Mouse (Mus musculus): ENCODE results near the gene Tmed1. TPM values are rescaled to one million over a fixed set of nuclear protein-coding genes. Genes with fewer than 3 reads are reported as not detected.
"Not testable (repeated sequence)": the region's sequence is repeated elsewhere in the genome, so short reads cannot be mapped to it uniquely, and the experiment has no call there.

Tmed1 gene
- total RNA-seq (2021) (10 to 100 TPM; 22.6 to 36.6 TPM), polyA plus RNA-seq (2012; rRNA removed) (34.9 and 36.4 TPM in 2 replicates)
- long read RNA-seq, transcript Tmed1-201 (4 exons, 1,378 nt): major isoform, 65 of 73 reads
- long read RNA-seq, partial matches to known transcripts: 3 of 73 reads
- long read RNA-seq, other reads (novel, unspliced or antisense): 4 of 73 reads

DNA sequence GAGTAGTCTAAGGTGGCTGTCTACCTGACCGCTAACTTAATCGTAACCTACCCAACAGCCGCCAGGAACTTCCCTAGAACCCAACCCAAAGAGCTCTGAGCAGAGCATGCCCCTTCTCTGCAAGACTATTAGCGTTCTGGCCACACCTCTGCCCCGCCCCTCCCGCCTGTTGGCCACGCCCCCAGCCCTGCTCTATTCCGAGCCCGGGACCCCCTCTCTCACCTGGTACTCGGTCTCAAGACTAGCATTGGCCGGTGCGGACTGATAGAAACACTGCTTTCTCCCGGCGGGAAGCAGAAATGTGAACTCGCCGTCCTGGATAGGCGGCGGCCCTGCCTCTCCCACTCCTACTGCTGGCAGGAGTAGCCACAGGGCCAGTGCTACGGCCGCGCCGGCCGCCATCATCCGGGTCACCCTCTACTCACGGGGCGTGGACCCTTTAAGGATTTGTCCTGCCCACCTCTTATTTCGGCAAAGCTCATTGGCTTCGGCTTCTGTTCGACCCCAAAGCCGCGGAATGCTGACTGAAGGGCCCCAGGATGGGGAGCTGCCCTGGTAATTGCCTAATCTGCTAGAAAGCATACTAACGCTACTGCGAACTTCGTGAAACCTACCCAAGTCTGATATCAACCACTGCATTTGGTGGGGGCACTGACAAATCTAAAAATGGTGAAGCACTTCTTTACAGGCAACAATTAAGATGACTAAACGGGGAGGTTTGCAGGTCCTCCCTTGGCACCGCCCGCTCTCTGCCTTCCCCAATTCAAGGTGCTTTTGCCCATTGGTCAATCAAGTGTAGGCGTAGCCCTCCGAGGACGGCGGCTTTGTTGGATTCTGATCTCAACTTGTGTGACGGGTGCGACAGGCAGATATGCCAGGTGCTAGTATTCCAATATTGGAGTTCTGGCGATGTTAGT lies at the start of gene Tmed1:
Gene Tmed1 (minus strand): TSS at position 481 of the 917 bp plus-strand sequence.
- DNase-seq: peak; percentile 96

DNA sequence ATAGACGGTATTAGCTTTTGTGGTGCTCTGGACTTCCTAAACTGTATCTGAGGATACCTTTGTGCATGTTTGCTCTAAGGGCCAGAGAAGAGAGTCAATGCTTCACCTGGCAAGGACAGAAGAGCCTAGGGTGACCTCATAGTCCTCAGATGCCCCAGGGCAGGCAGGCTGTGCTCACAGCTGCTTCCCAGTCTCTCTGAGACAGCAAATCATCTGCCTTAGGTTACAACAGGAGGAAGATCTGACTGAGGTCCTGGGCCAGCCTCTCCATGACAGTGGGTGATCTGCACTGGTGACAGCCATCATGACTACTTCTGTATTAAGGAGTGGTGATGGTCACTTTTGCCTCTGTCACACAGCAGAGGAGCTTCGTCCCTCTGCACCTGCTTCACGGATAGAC lies 49.1 kb upstream of the Tmed1 start:
- no peak for DNase-seq

DNA sequence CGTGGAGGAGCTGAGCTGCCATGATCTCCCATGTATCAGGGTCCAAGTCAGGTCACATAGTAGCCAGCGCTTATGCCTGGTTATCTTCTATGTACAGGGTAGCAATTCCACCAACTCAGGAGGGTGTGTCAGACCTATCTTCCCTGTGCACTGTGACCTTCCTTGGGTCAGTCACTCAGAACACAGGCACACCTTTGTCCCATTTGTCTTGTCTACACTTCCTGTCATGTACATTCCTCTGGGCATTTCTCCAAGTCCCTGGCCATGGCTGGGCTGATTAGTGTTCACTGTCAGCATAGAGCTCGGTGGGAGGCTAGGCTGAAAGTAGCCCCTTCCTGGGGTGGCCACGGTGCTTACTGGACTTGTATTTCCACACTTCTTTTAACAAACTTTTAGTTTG lies 48.3 kb upstream of the Tmed1 start:
- peak; percentile 47 for DNase-seq

DNA sequence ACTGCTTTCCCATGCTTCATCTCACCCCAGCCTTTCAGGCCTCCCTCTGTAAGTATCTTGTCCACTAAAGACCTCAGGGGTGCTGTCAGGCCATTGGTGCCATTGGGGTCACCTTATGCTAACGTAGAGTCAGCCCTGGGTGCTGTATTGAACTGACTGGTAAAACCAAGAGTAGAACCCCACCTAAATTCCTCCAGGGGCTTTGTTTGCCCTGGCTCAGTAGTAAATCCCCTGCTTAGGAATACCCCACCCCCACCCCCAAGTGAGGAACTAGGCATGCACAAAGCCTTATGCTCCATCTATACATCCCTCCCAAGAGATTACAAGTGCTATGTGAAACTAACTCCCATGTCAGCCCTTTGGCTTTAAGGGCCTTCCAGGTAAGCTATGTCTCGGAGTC lies 47.5 kb upstream of the Tmed1 start:
- DNase-seq: no peak

DNA sequence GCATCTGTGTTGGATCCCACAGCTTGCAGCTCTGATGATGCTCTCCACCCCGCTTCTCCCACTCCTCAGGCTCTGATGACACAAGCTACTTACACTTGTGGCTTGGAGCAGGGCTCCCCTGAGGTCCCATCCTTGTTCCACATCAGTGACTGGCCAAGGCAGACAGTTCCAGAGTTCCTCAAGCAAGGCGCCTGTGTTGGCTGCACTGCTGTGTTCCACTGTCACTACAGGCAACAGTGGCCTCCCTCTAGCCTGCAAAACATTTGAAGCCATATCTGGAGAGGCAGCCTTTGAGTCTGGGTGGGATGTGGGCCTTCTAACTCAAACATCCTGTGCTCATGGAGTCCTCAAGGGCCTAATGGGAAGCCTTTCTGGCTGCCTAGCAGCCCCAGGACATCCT lies 46.9 kb upstream of the Tmed1 start:
- no peak for DNase-seq

DNA sequence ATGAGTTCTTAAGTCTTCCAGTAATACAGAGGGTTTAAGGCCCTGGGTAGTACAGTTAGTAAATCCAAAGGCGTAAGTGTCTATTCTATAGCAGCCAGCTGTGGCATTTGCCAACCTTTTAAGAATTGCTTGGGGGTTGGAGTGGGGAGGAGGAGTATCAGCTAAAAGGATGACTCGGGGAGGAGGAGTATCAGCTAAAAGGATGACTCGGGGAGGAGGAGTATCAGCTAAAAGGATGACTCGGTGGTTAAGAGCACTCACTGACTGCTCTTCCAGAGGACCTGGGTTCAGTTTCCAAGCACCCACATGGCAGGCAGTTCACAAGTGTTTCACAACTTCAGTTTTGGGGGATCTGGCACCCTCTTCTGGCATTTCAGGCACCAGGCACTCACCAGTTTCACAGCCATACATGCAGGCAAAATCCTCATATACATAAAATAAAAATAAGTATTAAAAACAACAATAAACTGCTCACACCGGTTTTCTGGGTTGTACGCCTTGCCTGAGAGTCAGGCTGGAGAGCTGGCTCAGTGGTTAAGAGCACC lies 45.2 kb upstream of the Tmed1 start:
- DNase-seq: no peak

DNA sequence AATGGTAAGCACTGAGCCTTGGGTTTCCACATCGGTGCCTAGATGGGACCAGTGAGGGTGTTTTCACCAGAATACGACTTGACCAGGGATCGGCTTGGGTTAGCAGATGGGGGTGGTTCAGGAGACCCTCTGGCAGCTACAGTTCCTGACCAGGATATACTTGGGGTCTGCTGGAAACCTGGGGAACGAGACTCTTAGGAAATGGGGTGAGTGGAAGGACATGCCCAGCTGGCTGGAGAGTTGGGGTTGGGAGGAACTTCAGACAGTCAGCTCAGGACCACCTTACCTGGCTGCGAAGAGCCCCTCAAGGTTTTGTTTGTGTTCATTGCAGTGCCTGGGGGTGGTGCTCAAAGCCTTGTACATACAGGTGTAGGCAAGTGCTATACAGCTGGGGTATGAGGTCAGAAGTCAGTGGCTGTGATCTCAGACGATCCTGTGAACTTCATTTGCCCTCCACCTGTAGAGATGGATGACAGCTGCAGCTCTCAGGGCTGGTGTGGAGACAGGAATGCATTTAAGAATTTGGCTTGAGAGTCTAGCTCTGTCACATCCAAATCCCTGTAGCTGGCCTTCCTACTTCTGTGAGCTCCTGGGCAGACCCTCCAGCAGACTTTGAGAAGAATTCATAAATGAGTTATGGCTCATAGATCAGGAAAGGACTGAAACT lies 43.7 kb upstream of the Tmed1 start:
- no peak for DNase-seq

DNA sequence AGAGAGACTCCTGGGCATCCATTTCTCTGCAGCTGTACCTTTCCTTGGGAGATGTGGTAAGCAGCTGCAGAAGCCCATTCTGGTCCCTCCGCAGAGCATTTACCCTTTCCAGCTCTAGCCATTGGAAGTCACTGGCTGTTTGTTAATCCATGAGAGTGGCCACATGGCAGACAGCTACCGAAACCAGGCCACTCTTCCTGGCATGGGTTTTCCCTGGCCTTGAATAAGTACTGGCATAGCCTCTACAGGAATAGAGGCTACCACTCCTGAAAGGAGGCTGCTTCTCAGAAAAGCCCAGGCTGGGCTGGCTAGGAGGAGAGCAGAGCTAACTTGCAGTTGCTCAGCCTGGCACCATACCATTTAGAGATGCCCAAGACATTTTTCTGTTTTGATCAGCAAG lies 41.0 kb upstream of the Tmed1 start:
- DNase-seq: peak; percentile 30

DNA sequence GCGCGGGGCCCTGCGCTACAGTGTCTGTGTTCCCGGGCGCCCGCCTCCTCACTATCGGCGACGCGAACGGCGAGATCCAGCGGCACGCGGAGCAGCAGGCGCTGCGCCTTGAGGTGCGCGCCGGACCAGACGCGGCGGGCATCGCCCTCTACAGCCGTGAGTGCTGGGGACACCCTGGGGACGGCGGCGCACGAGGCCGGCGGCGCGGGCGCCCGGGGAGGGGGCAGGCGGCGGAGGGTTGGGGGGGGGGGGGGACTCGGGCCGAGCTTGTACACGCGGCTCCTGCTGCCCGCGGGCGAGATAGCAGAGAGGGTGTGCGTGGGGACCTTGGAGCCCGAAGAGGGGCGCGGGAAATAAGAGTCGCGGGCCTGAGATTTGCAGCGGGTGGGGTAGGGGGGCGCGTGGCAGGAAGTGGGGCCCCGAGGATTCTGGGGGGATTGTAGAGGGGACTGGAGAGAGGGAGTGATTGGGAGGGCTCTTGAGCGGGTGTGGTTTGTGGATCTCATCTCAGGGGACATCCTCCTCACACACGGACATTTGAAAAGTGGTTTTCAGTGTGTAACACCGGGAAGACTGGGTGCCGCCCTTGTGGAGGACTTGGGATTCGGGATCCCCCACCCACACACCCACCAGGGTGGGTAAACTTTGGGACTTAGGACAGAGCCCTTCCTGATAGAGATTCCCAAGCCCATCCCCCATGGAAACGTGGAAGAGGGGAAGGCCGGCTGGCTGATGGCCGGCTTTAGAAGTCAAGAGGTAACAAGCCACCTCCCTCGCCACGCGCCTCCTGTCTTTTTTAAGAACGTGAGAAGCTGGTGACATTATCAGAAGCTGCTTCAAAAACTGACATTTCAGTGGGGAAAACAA lies 37.3 kb upstream of the Tmed1 start:
- peak; percentile 82 for DNase-seq

DNA sequence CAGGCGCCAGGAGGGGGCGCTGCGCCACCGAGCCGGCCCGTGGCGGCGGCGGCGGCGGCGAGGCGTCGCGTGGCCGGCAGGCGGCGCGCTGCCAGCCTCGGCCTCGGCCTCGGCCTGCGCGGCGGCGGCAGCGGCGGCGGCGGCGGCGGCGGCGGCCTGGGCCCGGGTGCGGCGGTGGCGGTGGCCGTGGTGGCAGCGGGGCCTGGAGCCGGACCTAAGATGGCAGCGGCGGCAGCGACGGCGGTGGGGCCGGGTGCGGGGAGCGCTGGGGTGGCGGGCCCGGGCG lies 36.7 kb upstream of the Tmed1 start, which contains the start of gene Carm1:
Gene Carm1 (plus strand): TSS at position 106 of the 286 bp plus-strand sequence.
- DNase-seq: no peak

DNA sequence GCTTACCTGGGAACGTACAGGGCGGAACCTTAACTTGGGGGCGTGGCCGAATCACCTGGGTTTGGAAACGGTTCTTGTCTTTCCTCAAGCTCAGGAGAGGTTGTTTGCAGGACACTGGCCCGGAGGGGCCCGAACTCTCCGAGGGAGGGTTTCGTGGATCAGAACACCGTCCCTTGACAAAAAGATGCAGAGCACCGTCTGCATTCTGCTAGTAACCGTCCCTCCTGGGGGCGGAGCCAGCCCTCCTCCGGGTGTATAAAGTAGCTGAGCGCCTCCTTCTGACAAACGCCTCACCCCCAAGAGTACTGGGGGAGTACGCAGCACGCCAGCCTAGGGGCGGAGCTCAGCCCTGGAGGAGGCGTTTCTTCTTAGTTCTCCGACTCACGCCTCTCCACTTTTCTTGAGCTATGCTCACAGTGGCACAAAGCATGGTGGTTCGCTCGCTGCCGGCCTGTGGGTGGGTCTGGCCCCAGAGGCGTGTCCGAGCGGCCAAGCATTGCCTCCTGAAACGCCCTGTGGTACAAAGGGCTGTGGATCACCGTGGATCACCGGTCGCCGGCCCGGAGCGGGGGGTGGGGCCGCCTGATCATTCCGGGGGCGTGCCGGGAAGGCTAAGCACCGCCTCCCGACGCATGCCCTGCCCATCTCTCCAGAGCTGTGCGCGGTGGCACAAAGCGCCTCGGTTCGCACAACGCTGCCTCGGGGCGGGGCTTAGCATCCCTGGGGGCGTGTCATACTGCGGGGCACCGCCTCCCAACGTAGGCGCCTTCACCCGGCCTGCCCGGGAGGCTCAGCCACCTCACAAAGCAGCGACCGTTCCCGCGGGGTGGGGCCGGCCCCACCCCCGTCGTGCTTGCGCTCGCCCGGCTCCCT lies 36.1 kb upstream of the Tmed1 start:
- peak; percentile 100 for DNase-seq

DNA sequence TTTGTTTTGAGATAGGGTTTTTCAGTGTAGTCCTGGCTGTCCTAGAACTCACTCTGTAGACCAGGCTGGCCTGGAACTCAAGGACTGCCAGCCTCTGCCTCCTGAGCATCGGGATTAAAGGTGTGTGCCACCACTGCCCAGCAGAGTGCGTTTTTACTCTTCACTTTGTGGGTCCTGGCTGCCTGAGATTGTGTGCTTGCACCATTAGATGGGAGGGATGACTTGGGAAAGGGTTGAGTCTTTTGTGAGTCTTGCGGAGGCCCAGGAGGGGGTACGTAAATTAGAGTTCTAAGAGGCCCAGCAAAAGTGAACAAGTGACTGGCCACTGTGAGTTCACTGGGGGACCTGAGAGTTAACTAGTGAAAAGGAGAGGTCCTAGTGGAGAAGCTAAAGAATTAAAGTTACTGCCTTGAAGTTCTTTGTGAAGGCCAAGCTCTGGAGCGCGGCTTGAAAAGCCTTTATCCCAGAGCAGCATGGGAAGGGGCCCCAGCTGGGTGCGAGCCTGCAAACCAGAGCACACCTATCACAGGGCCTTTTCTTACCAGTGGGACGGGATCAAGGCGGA lies 35.4 kb upstream of the Tmed1 start:
- peak; percentile 14 for DNase-seq

DNA sequence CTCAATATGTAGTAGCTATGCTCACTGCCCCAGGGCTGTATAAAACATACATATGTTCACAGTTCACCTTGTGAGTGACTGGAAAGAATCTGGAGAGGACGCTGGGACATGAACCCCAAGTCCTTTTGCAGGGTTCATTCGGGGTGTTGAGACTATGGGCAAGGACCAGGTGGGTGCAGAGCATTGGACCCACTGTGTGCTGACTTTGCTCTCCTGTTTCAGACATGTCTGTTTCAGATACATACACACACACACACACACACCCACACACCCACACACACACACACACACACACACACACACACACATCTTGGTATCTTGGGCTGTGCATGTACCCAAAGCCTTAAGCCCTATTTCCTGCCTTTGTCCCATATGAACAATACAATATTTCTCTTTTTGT lies 31.9 kb upstream of the Tmed1 start:
- not testable (repeated sequence) for DNase-seq

DNA sequence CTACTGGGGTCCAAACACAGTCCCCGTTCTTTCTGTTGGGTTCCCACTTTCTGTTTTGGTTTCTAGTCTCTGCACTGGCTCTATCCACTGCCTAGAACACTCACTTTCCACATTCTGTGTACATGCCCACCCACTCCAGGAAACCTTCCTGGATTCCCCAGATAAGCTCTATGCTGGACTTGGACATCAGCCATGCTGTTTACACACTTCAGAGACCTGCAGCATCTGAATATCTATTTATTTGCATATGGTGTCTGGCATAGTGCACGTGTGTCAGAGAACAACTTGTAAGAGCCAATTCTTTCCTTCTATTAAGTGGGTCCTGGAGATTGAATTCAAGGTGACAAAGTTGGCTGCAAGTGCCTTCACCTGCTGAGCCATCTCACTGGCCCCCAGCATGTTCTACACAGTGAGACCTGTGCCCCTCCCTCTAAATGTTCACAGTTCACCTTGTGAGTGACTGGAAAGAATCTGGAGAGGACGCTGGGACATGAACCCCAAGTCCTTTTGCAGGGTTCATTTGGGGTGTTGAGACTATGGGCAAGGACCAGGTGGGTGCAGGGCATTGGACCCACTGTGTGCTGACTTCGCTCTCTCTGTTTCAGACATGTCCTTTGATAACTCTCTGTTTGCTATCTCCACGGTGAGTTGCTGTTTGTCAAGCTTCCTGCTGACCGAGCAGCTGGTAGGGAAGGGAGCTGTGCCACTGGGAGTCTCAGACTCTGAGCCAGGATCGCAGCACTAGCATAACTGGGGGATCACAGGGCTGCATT lies 30.1 kb upstream of the Tmed1 start:
- DNase-seq: no peak

DNA sequence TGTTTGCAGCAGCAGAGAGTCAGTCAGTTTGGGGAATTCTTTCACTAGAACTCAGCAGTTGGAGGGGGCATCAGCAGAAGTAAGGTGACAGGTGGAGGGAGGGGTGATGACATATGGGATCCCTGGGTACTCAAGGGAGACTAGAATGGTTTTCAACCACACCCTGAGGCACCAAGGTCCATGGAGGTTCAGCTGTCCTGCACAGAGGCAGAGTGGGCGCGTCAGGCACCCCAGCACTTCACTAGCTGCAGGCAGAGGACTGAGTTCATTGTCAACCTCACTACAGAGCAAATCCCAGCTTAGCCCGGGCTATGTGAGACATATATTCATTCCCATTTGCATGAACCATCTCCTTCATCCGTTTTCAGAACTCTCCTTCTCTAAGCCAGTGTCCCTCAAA lies 27.0 kb upstream of the Tmed1 start:
- no peak for DNase-seq

DNA sequence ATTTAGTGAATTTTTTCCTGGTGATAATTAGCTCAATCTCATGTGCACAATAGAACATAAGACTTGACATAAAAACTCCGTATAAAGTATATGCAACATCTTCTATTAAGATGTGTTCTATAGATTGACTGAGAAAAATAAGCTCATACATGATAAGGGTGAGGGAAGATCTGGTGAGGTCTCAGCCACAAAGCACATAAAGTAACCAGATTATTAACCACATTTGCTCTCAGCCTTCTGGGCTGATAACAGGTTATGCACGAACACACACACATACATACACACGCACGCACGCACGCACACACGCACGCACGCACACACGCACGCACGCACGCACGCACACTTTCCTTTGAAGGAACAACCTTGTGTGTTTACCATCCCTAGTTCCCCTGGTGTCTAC lies 26.4 kb upstream of the Tmed1 start:
- no peak for DNase-seq

DNA sequence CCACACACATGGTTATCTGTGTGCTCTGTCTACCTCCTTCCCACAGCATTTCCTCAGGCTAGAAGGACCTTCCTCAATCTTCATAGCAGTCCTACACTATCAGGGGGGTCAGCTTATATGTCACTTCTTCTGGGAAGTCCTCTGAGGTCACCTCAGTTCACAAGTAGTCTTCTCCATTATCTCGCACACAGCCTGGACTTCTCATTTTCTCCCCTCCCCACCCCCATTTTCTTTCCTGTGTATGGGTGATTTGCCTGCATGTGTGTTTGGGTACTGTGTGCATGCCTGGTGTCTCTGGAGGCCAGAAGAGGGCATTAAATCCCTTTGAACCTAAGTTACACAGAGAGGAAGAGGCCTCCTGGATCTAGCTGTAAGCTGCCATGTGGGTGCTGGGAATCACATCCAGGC lies 17.9 kb upstream of the Tmed1 start:
- no peak for DNase-seq

DNA sequence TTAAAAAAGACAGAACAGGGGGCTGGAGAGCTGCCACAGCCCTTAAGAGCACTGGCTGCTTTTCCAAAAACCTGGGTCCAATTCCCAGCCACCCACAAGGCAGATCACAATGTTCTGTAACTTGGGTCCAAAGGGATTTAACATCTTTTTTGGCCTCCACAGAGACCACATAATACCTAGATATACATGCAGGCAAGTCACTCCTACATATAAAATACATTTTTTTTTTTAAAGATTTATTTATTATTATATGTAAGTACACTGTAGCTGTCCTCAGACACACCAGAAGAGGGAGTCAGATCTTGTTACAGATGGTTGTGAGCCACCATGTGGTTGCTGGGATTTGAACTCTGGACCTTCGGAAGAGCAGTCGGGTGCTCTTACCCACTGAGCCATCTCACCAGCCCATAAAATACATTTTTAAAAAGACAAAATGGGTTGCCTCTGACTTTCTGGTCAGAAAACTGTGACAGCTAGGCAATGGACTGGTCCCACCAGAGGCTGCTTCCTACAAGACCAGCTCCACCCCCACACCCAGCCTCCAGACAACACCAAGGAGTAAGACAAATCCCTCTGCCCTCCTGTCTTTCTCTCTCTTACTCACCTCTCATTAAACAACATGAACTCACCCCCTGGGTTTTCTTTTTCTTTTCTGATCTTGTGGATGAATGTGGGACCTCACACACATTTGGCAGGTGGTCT lies 17.2 kb upstream of the Tmed1 start:
- DNase-seq: no peak

DNA sequence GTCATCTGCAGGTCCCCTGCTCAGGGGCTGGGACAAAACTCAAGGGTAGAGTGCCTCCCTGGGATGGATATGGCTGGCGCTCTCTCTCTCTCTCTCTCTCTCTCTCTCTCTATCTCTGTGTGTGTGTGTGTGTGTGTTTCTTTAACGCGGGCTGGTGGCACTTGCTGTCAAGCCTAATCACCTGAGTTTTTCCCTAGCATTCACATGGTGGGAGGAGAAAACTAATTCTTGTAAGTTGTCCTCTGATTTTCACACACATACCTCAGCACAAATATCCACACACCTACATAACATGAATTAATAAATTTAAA lies 16.5 kb upstream of the Tmed1 start:
- no peak for DNase-seq
